32 mouse cellular contexts compared by ENCODE assay signal in genomic region chr4:112302855-112303509, GRCm38 (mm10).
"Had no signal": no experiment of that assay in that cellular context is flagged by ENCODE, and none has a peak within 500 bp of the region (broad histone marks: within the 10 kb centered on the region; RNA-seq: fewer than 3 reads in every experiment).

No protein-coding gene starts in this region.

- H3K4me1 ChIP-seq: limb, embryonic 10.5 days; limb, embryonic 12.5 days; limb, embryonic 13.5 days; limb, embryonic 15.5 days; liver, embryonic 12.5 days; liver, embryonic 13.5 days; liver, embryonic 15.5 days; lung, embryonic 15.5 days; megakaryocyte, embryonic 14.5 days; midbrain, embryonic 10.5 days; midbrain, embryonic 12.5 days; midbrain, embryonic 13.5 days; midbrain, embryonic 15.5 days; neural tube, embryonic 12.5 days had no signal

- ATAC-seq: liver, embryonic 12.5 days; liver, postnatal 0 days; lung, postnatal 0 days; midbrain, embryonic 13.5 days; midbrain, embryonic 15.5 days; midbrain, embryonic 16.5 days had no signal

- H3K4me3 ChIP-seq: limb, embryonic 10.5 days; limb, embryonic 12.5 days; limb, embryonic 13.5 days; limb, embryonic 15.5 days; liver, embryonic 12.5 days; liver, embryonic 13.5 days; liver, embryonic 15.5 days; lung, embryonic 15.5 days; megakaryocyte, embryonic 14.5 days; midbrain, embryonic 10.5 days; midbrain, embryonic 12.5 days; midbrain, embryonic 13.5 days; midbrain, embryonic 15.5 days; myocyte; neural tube, embryonic 12.5 days had no signal

- H3K27me3 ChIP-seq: limb, embryonic 12.5 days; limb, embryonic 13.5 days; limb, embryonic 15.5 days; liver, embryonic 12.5 days; liver, embryonic 13.5 days; liver, embryonic 15.5 days; lung, embryonic 15.5 days; megakaryocyte, embryonic 14.5 days; midbrain, embryonic 12.5 days; midbrain, embryonic 13.5 days; midbrain, embryonic 15.5 days; neural tube, embryonic 12.5 days had no signal

- H3K27ac ChIP-seq: limb, embryonic 10.5 days; limb, embryonic 12.5 days; limb, embryonic 13.5 days; limb, embryonic 15.5 days; liver, embryonic 12.5 days; liver, embryonic 13.5 days; liver, embryonic 14.5 days; liver, embryonic 15.5 days; lung, embryonic 15.5 days; macrophage; midbrain, embryonic 10.5 days; midbrain, embryonic 12.5 days; midbrain, embryonic 13.5 days; midbrain, embryonic 15.5 days; neural tube, embryonic 12.5 days had no signal

- H3K9ac ChIP-seq: limb, embryonic 12.5 days; limb, embryonic 13.5 days; limb, embryonic 15.5 days; liver, embryonic 12.5 days; liver, embryonic 13.5 days; liver, embryonic 14.5 days; liver, embryonic 15.5 days; liver, postnatal 0 days; lung, embryonic 14.5 days; lung, embryonic 15.5 days; midbrain, embryonic 12.5 days; midbrain, embryonic 13.5 days; midbrain, embryonic 15.5 days; neural tube, embryonic 12.5 days had no signal

- H3K36me3 ChIP-seq: limb, embryonic 10.5 days; limb, embryonic 12.5 days; limb, embryonic 13.5 days; limb, embryonic 15.5 days; liver, embryonic 12.5 days; liver, embryonic 13.5 days; liver, embryonic 15.5 days; lung, embryonic 15.5 days; midbrain, embryonic 10.5 days; midbrain, embryonic 12.5 days; midbrain, embryonic 13.5 days; midbrain, embryonic 15.5 days; neural tube, embryonic 12.5 days had no signal

- DNase-seq: left cerebral cortex, postnatal 4 days; liver; liver, embryonic 13.5 days; liver, postnatal 0 days; lung, adult 18-20 months; lung, adult 2 months; lung, embryonic 14.5 days; lung, postnatal 10 days; lung, postnatal 14 days; lung, postnatal 36 days; lung, postnatal 4 days; midbrain, embryonic 14.5 days had no signal

- H3K9me3 ChIP-seq: limb, embryonic 10.5 days; limb, embryonic 15.5 days; liver, embryonic 12.5 days; liver, embryonic 13.5 days; liver, embryonic 15.5 days; megakaryocyte, embryonic 14.5 days; midbrain, embryonic 12.5 days; midbrain, embryonic 15.5 days; neural tube, embryonic 12.5 days had no signal

- H3K4me2 ChIP-seq: limb, embryonic 12.5 days; limb, embryonic 13.5 days; limb, embryonic 15.5 days; liver, embryonic 11.5 days; liver, embryonic 12.5 days; liver, embryonic 13.5 days; liver, embryonic 15.5 days; lung, embryonic 14.5 days; lung, embryonic 15.5 days; midbrain, embryonic 11.5 days; midbrain, embryonic 12.5 days; midbrain, embryonic 13.5 days; midbrain, embryonic 15.5 days; neural tube, embryonic 12.5 days had no signal
